Mouse (Mus musculus) activated CD4-positive, CD25-positive, alpha-beta regulatory T cell (primary cell): ENCODE results near the gene Cflar. TPM values are rescaled to one million over a fixed set of nuclear protein-coding genes. Genes with fewer than 3 reads are reported as not detected.

Experiments used
- polyA plus RNA-seq, 2 experiments: library from polyadenylated mRNA; unstranded; fragments of 100-300 nt; shearing (Covaris generic); gene quantifications; one replicate each; pipeline ENCODE4 v1.2.1; 2017

Gene Cflar
- 100 to 1,000 TPM; 110 to 152 TPM for polyA plus RNA-seq

GRCm38 (mm10) chr1:58711365-58712016, at the start of gene Cflar:
Gene Cflar, plus strand, starts transcription at chr1:58711508.

GRCm38 (mm10) chr1:58695810-58696209, 15.5 kb upstream of the Cflar start, which contains the start of gene Als2cr12:
Gene Als2cr12, minus strand, starts transcription at chr1:58695989.

GRCm38 (mm10) chr1:58795291-58796058, 84.2 kb downstream of the Cflar start, which contains the start of gene Casp8:
Gene Casp8, plus strand, starts transcription at chr1:58795374.

Other genes with a start within 250 kb of the Cflar start
- gene Orc2, start 206.4 kb upstream of the Cflar start, polyA plus RNA-seq = 10 to 100 TPM; 15.0 to 37.5 TPM
- 1 to 10 TPM; 6.8 to 9.0 TPM for gene Fam126b, start 125.2 kb upstream of the Cflar start, polyA plus RNA-seq
- gene Ndufb3, start 125.1 kb upstream of the Cflar start, polyA plus RNA-seq = 100 to 1,000 TPM; 126 to 149 TPM
- gene Als2cr12, start 15.5 kb upstream of the Cflar start, polyA plus RNA-seq = under 1 TPM in 1 of 2 experiments, not detected in 1; 0.57 TPM
- 100 to 1,000 TPM; 232 to 243 TPM for gene Casp8, start 83.9 kb downstream of the Cflar start, polyA plus RNA-seq